In genomic region chr13:106905154-106905553, GRCm38 (mm10) we compare ENCODE assay signal across 3 mouse cellular contexts. TPM values are rescaled to one million over a fixed set of nuclear protein-coding genes. Genes with fewer than 3 reads are reported as not detected.
ATAC-seq and TF ChIP-seq lines count a peak whose summit lies in the region.
"Not testable (repeated sequence)": the region's sequence is repeated elsewhere in the genome, so short reads cannot be mapped to it uniquely, and the experiment has no call there.

No protein-coding gene starts in this region.

- H3K4me3 ChIP-seq in intestine, embryonic 15.5 days (replicated peaks); intestine, embryonic 16.5 days (ENCODE audit: low read length); intestine, postnatal 0 days (ENCODE audit: low read depth, low read length): not testable (repeated sequence)

- 78% methylated on average over 6 of the region's 6 CpGs for WGBS in intestine, embryonic 15.5 days
- 63% methylated on average over 6 of the region's 6 CpGs for WGBS in intestine, embryonic 16.5 days
- 39% methylated on average over 6 of the region's 6 CpGs for WGBS in intestine, postnatal 0 days

- not testable (repeated sequence) for H3K4me1 ChIP-seq in intestine, embryonic 15.5 days (replicated peaks); intestine, embryonic 16.5 days (ENCODE audit: control insufficient read depth, insufficient read depth, low read length); intestine, postnatal 0 days (replicated peaks; ENCODE audit: control insufficient read depth, insufficient read depth, low read length)

- ATAC-seq in intestine, embryonic 15.5 days: peak; percentile 29
- ATAC-seq in intestine, embryonic 16.5 days: peak; percentile 68
- ATAC-seq in intestine, postnatal 0 days: peak; percentile 53

- H3K9me3 ChIP-seq in intestine, embryonic 15.5 days; intestine, embryonic 16.5 days (ENCODE audit: control insufficient read depth, low read length); intestine, postnatal 0 days (ENCODE audit: control insufficient read depth): not testable (repeated sequence)

- not testable (repeated sequence) for H3K27ac ChIP-seq in intestine, embryonic 15.5 days; intestine, embryonic 16.5 days (ENCODE audit: low read length); intestine, postnatal 0 days (ENCODE audit: low read depth, low read length)

- H3K36me3 ChIP-seq in intestine, embryonic 15.5 days: peaks cover 11% of the 10 kb centered on the region; the same call in 1 of the 2 replicates
- H3K36me3 ChIP-seq in intestine, embryonic 16.5 days (ENCODE audit: control insufficient read depth, insufficient read depth, low read length): not testable (repeated sequence)
- H3K36me3 ChIP-seq in intestine, postnatal 0 days (ENCODE audit: control insufficient read depth, insufficient read depth): peaks cover 30% of the 10 kb centered on the region

- TF ChIP-seq CTCF in intestine, postnatal 0 days (IDR thresholded peaks at IDR 0.05; ENCODE audit: low read depth): not testable (repeated sequence)

- H3K9ac ChIP-seq in intestine, embryonic 15.5 days; intestine, embryonic 16.5 days (ENCODE audit: low read depth, low read length); intestine, postnatal 0 days (ENCODE audit: low read depth, low read length): not testable (repeated sequence)

- not testable (repeated sequence) for H3K27me3 ChIP-seq in intestine, embryonic 15.5 days (replicated peaks); intestine, embryonic 16.5 days (replicated peaks; ENCODE audit: control insufficient read depth, insufficient read depth, low read length); intestine, postnatal 0 days (replicated peaks; ENCODE audit: control insufficient read depth, insufficient read depth, low read length)

- H3K4me2 ChIP-seq in intestine, embryonic 15.5 days (replicated peaks); intestine, embryonic 16.5 days (ENCODE audit: low read depth, low read length); intestine, postnatal 0 days (replicated peaks; ENCODE audit: low read depth): not testable (repeated sequence)

RNA-seq across cellular contexts. Expression of gene Ipo11, which starts 31.6 kb away (rescaled TPM):
- polyA plus RNA-seq in intestine, embryonic 15.5 days (2015; fragmentation: Nextera tagmentation; extraction: Ambion mirVana): 44.2 and 47.6 TPM in 2 replicates
- polyA plus RNA-seq in intestine, embryonic 16.5 days (2015; fragmentation: Nextera tagmentation; extraction: Ambion mirVana): 37.4 and 39.3 TPM in 2 replicates
- 12.0 and 13.6 TPM in 2 replicates for polyA plus RNA-seq in intestine, postnatal 0 days (2015; fragmentation: Nextera tagmentation; extraction: Ambion mirVana)

RNA-seq across cellular contexts. Expression of gene Dimt1, which starts 41.8 kb away (rescaled TPM):
- 32.8 and 38.8 TPM in 2 replicates for polyA plus RNA-seq in intestine, embryonic 15.5 days (2015; fragmentation: Nextera tagmentation; extraction: Ambion mirVana)
- 26.4 and 30.1 TPM in 2 replicates for polyA plus RNA-seq in intestine, embryonic 16.5 days (2015; fragmentation: Nextera tagmentation; extraction: Ambion mirVana)
- 10.1 and 11.6 TPM in 2 replicates for polyA plus RNA-seq in intestine, postnatal 0 days (2015; fragmentation: Nextera tagmentation; extraction: Ambion mirVana)
